Mouse (Mus musculus): ENCODE data around the gene Rptor.
A peak's percentile ranks its signal among the peaks of the same experiment; 100 is the strongest.

Rptor gene

DNA sequence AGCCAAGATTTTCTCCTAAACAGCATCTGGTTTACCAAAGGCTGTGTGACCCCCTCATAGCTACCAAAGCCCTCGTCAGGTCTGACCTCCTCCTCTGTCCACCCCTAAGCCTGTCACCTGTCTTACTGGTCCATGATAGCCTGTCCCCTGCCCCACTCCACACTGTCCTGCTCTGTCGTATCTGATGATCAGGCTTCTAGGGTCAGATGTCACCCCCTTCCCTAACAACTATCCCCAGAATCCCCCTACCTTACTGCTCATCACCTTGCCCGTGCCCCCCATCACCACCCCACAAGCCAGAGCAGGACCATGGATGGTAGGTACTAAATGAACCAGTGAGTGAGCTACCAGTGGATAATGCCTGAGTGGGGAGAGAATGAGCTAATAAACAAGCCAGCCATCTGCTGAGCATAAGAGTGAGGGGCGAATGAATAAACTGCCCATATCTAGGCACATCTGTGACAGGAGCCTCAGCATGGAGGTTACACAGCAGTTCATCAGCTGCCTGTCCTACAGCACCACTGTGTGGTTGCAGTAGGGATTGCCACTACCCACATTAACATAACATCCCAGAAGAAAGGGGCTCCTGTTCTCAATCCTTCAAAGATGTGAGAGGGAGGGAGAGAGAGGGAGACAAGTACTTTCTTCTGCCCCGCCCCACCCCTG is 302.0 kb downstream of the Rptor start:
- DNase-seq (ENCODE audit: low read depth, low spot score), result no peak

DNA sequence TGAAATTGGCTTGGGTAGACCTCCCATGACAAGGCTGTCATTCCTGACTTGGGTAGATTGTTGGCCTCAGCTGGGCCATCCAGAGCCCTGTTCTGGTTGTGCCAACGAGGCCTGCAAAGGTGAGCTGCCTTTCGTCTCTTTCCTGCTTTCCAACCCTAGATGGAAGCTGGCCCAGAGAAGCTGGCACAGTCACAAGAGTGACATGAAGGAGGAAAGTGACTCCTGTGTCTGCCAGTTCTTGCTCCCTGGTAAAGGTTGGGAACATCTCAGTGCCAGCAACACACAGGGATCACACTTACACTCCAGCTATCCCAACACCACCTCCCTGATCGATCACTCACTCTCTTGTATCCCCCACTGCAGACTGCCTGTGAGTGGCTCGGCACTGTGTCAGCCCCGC is 303.1 kb downstream of the Rptor start:
- DNase-seq (ENCODE audit: low read depth, low spot score), result no peak

DNA sequence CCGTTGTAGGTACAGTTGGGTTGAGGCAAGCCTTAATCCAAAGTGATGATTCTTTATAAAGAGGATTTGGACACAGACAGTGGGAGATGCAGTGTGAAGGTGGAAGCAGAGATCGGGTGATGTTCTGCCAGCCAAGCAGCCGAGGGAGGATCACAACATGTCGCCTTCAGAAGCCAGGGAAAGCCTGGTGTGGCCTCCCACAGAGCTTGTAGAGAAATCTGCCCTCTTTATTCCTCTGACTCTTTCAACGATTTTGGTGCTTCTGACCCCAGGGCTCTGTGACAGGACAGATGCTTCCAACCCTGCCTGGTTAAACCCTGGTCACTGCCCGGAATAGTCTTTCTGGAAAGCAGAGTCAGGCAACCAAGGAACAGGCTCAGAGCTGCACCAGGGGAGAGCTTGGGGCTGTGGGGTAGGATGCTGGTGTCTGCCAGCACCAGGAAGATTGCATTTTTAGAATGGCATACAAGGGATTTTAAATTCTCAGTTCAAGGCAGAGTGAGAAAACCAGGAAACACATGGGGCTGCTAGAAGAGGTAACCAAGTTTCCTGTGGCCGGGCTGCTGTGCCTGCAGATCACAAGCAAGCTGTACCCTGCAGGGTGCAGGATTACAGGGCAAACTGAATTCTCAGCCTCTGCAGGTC is 304.4 kb downstream of the Rptor start:
- DNase-seq (ENCODE audit: low read depth, low spot score), result no peak

DNA sequence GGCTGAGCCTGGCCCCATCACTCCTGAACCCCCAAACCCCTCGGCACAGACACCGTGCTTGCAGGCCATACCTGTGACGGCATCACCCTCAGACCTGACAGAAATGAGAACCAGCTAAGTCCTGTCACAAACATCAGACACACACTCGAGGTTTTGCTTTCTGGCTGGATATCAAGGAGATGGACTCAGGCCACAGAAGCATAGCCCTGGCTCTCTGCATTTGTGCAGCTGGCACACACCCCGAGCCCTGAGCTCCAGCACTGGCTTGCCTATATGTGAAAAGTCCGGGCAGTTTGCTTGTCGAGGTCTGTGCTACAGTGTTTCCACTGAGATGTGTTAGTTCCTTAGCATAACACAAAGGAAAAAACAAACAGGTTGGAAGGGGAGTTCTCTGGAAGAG is 305.0 kb downstream of the Rptor start:
- DNase-seq (ENCODE audit: low read depth, low spot score), result no peak

DNA sequence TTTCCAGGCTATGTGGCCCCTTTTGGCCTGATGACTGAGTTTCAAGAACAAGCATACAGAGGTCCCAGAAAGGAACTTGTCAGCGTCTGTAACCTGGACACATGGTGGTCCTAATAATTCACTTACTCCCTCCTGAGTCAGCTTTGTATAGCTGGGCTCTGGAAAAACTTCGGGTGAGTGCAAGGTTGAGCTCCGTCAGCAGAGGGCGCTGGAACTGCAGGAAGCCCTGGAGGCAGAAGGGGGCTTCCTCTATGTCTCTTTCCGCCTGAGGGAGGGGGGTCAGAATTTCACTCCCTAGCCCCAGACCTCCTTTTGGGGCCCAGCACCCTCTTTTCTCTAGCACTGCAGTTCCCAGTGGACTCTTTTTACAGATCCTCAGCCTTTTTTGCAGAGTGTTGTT is 306.7 kb downstream of the Rptor start:
- DNase-seq (ENCODE audit: low read depth, low spot score), result no peak

DNA sequence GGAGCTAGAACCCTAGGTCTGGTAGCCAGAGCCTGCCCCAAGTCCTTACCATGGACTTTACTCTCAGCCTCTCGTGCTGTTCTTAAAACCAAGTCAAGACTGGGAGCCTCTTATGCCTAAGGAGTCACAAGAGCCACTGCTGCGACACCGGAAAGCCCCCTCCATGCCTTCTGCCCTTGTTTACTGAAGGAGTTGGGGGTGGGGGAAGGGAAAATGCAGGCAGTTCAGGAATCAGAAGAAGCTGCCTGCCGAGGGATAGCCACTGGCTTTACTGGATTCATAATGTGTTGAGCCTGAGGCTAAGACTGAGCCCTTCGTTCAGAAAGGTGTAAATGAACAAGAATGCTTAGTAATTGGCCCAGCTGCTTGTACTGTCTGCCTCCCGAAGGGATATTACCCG is 310.1 kb downstream of the Rptor start:
- DNase-seq (ENCODE audit: low read depth, low spot score), result no peak

DNA sequence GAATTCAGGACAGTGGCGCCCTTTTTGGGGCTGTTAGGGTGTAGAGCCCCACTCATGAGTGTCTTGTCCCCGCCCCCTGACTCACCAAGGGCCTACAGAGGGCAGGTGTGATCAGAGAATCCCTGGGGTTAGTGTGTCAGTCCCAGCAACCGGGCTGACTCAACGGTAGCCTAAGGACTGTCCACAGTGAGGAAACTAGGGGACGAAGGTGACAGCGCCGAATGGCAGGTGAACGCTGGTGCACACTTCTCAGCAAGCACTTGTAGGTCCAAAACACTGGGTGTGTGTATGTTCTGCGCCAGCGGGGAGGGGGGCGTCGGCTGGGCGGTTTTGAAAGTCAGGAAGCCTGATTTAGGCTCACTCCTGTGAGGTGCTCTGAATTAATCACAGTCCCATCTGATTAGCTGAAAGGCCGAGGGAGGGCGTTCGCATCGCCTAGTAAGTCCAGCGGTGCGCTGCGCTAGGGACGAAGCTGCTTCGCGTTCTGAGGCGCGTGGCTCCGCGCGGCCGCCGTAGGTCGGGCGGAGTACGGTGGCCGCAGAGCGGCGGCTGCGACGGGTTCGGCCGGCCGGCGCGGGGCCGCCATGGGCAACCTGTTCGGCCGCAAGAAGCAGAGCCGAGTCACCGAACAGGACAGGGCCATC is 310.7 kb downstream of the Rptor start, which contains the start of gene Chmp6:
Gene Chmp6 (plus strand): TSS at position 151 of the 644 bp plus-strand sequence.
- DNase-seq (ENCODE audit: low read depth, low spot score), result peak; percentile 74

DNA sequence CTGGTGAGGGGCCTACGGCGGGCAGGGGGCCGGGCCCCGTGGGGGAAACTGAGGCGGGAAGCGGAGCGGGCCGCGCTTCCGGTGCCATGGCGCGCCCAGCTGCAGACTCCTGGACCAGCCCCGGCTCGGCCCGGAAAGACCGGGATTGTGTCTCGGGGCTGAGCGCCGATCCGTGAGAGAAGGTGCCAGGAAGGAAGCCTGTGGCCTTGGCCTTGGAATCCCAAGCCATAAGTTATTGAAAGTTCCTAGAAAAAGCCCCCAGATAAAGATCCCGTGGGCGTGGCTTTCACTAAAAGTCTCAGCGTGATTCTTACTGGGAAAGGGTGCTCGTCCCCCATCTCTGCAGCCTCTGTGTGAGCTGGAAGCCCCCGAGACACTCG is 311.2 kb downstream of the Rptor start:
- no peak for DNase-seq (ENCODE audit: low read depth, low spot score)

DNA sequence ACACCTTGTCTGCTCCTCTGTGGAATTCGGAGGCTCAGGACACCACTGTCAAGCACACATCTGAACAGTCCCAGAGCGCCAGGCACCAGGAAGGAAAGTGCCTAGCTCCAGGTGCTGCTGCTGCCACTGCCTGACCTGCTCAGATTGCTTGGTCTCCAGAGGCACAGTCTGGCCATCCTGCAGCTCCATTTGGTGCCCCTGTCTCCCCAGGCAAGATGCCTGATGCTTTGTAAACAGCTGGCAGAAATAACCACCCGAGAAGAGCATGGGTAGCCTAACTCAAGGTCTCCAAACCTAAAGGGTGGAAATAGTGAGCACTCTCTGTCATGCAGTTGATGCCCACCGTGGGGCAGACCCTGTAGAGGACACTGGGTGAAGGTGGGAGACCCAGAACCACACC is 311.7 kb downstream of the Rptor start:
- no peak for DNase-seq (ENCODE audit: low read depth, low spot score)

DNA sequence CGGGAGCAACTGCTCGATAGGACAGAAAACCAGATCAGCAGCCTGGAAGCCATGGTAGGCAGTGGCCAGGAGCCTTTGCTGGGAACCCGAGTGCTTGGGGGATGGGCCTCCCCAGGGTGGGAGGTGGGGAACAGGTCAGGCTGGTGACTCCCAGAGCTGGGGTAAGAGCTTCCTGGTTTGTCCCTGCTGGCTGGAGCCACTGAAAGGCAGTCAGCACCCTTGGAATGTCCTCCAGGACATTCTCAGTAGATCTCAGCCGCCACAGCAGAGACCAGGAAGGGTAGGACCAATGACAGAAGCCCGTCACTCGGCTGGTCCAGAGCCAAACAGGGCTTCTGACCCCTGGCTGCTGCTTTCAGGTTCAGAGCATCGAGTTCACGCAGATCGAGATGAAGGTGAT is 313.0 kb downstream of the Rptor start:
- DNase-seq (ENCODE audit: low read depth, low spot score), result no peak

DNA sequence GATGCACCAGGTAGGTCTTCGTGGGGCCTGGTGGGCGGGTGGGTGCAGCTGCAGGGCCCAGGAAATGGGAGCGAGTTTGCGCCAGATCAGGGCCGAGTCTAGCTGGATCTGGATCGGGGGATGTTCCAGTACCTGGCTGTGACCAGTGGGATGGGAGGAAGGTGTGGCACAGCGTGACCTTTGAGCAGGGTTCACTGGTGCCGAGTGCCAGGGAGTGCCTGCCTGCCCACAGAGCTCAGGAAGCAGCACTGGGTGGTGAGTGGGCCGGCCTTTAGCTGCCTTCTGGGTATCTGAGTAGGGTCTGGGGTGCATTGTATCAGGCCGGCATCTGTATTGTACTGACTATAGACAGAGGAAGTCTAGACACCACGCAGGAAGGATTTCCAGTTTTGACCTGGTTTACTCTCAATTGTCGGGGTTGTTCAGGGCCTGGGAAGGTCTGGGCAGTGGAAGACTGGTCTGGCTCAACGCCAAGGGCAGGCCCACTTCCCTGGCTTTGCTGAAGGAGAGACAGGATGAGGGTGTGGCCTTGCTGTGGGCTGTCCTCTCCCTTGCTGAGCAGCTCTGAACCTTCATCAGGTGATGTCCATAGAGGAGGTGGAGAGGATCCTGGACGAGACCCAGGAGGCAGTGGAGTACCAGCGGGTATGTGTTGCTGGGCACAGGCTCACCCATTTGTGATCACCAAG is 313.5 kb downstream of the Rptor start:
- DNase-seq (ENCODE audit: low read depth, low spot score), result no peak

DNA sequence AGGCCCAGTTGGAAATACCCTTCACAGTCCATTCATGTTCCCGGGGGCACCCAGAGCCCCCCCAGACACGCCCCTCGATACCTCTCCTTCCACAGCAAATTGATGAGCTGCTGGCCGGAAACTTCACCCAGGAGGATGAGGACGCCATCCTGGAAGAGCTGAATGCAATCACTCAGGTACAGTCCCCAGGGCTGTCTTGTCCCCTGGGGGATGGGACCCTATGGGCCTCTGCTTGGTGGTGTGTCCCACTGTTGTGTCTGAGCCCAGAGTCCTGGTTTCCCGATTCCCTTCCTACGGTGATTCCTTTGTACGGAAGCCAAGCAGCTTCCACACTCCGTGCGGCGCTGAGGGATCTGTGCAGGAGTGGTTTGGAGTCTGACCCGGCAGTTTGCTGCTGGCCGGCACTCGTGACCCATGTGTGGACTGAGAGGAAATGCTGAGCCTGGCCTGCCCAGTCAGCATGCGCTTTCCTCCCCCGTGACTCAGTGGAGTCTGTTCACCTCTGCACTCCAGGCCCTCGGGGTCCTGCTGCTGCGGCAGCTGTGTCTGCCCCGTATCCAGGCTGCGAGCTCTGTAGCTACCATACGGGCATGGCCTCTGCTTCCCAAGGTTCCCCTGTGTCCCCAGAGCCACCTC is 314.2 kb downstream of the Rptor start:
- no peak for DNase-seq (ENCODE audit: low read depth, low spot score)

DNA sequence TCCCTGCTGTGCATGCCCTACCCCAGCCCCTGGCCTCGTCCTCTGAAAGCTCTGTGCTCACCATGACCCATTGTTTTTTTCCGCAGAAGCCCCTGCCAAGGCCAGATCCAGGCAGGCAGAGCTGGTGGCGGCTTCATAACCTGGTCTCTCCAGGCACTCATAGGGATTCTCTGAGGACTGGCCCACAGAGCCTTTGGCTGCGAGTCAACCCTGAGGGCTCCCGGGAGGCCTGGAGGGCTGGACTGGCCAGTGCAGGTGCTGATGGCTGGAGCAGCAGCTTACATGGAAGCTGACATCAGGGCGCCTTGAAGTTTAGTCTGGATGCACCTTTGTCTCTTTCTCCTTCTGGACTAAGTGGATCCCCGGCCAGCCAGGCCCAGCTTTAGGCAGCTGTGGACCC is 315.8 kb downstream of the Rptor start:
- no peak for DNase-seq (ENCODE audit: low read depth, low spot score)

DNA sequence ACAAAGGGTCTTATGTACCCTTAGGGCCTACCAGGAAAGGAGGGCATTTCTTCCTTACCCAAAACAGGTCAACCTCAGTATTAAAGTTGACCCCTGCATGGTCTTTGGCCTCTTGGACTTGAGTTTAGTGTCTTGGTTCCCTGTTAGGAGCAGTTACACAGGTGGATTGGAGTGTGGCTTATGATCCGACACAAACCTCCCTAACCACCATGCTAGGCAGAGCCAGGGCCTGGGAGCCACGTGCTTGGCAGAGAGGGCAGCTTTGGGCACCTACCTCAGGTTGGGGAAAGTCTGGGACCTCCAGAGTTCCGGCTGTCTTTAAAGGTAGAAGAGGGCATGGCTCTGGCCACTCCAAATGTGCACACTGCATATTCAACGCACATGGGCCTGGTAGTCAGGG is 316.7 kb downstream of the Rptor start:
- no peak for DNase-seq (ENCODE audit: low read depth, low spot score)

DNA sequence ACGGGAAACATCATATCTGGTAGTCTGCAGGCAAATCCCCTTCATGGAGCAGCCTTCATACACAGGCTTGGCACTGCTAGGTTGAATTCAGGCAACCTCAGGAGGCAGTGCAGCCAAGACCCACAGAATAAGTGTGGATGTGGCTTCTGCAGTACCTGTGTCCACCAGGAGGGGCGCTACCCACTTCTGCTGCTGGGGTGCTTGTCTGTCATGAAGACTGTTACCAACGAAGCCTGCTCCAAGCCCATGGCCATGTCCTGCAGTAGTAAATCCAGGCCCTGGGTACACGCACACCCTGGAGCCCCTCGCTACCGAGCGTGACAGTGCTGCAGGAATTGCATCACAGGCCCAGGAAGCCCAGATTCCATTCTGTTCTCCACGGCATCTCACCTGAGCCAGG is 317.2 kb downstream of the Rptor start:
- DNase-seq (ENCODE audit: low read depth, low spot score), result no peak

DNA sequence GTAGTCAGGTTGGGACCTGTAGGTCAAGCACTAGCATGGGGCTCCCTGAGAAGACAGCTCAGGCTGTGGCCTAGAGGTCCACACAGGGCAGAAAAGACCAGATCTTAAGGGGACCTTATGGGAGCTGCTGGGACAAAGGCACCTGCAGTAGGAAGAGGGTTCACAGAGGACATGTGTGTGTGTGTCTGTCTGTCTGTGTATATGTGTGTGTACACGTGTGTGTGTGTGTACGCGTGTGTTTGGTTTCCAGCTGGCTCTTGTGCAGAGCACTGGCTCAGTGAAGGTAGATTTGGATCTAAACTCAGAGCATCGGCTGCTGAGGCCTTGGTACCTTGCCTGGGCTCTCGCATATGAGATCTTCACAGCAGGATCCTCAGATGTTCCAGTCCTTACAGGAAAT is 318.0 kb downstream of the Rptor start:
- DNase-seq (ENCODE audit: low read depth, low spot score), result no peak

DNA sequence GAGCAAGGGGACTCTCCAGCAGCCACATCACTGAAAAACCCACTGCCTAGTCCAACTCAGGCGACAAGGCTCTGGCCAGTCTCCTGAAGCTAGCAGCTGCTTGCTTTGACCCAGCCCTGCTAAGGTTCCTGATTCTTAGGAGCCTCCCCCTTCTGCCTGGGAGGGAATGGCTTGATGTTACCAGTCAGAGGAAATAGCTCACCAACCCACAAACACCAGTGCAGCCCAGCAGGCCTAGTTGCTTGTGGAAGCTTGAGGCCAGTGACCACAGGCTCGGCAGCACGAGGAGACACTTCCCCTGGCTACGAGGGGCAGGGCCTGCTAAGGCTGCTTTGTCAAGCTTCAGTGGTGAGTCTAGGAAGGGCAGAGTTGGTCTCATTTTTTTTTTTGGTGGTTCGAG is 322.5 kb downstream of the Rptor start:
- DNase-seq (ENCODE audit: low read depth, low spot score), result no peak

DNA sequence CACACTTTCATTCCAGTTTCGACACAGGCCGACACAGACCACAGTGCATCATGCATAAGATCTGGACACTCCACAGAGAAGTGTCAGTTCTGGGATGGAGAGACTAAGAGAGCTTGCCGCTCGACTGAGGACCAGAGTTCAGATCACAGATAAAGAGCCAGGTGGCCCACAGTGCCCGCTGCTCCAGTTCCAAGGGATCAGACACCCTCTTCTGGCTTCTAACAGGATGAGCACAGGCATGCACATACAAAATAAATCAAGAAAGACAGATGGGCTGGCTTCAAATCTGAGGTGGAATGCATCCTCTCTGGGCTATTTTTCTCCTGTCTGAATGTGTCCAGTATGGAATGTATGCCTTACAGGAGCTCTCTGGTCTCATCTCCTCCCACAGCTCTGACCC is 324.1 kb downstream of the Rptor start:
- no peak for DNase-seq (ENCODE audit: low read depth, low spot score)

DNA sequence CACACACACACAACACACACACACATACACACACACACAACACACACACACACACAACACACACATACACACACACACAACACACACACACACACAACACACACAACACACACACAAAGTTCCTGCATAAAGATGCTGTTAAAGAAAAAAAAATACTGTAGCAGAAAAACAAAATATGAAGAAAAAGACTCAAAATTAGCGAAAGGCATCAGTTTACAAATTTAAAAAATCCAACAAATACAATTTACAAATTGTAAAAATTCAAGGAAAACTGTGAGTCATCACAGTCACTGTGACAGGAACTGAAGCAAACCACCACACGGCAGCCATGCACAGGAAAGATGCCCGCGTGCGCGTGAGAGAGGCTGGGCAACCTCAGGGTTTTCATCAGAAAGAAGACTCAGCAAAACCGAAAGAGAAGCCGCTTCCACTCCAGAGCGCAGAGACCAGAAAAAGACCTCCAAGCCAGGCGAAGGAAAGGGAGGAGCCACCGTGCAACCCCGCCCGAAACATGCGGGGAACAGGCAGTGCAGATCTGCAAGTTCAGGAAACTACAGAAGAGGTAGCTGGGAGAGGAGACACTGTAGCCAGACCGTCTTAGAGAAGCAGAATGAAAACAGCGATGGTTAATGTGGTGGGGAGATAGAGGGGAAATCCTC is 325.4 kb downstream of the Rptor start:
- DNase-seq (ENCODE audit: low read depth, low spot score), result no peak

DNA sequence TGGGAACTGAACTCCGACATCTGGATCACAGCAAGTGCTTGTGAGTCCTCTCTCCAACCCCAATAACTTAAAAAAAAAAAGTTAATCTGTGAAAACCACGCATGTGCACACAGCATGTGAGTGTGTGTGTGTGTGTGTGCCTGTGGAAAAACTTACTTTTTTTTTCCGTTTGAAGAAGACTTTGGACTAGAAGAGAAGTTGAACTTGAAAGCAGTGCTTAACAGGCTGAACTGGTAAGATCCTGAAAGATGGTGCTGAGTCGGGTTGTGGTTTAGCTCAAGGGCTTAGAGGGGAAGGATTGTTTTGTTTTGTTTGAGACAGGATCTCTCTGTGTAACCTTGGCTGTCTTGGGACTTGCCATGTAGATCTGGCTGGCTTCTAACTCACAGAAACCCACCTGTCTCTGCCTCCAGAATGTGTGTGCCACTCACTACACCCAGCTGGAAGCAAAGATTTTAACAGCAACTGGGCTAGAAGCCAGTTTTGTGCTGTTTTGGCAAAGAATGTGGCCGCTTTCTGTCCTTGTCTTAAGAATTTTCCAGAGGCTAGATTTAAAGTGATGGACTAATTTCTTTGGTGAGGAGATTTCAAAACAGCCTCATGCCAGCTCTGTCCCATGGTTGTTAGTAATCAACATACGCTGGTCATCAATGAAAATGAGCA is 327.0 kb downstream of the Rptor start:
- DNase-seq (ENCODE audit: low read depth, low spot score), result no peak

DNA sequence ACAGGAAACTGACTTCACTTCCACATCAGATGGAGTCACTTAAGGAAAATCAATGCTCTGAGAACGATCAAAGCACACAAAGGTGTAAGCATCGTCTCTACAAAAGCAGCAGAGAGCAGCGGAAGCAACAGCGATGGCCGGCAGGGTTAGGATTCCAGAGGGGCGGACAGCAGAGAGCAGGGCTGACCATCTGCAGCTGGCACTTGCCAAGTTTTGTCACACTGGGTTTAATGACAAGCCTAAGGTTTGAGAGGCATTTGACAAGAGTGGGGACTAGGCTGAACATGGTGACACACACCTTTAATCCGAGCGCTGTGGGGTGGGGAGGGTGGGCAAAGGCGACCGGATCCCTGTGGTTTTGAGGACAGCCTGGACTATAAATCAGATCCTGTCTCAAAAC is 329.1 kb downstream of the Rptor start:
- DNase-seq (ENCODE audit: low read depth, low spot score), result no peak

Measured in retina, adult 2 months (tissue).